Mouse (Mus musculus) 3T3-L1 (cell line): Measurements from ENCODE around the gene Hmcn2.

ENCODE experiments used
- DNase-seq: peaks from one replicate; pipeline ENCODE4 v3.0.0-alpha.2; 2015; ENCODE audit warnings: low read depth, low spot score

The Hmcn2 gene

GRCm38 (mm10) chr2:31314007-31314465, at the start of gene Hmcn2:
Hmcn2 (plus strand) TSS chr2:31314415.
- DNase-seq, result no peak

GRCm38 (mm10) chr2:31267447-31267846, 46.8 kb upstream of the Hmcn2 start:
- no peak for DNase-seq

GRCm38 (mm10) chr2:31268631-31269030, 45.6 kb upstream of the Hmcn2 start:
- no peak for DNase-seq

GRCm38 (mm10) chr2:31269188-31269587, 45.0 kb upstream of the Hmcn2 start:
- no peak for DNase-seq

DNA sequence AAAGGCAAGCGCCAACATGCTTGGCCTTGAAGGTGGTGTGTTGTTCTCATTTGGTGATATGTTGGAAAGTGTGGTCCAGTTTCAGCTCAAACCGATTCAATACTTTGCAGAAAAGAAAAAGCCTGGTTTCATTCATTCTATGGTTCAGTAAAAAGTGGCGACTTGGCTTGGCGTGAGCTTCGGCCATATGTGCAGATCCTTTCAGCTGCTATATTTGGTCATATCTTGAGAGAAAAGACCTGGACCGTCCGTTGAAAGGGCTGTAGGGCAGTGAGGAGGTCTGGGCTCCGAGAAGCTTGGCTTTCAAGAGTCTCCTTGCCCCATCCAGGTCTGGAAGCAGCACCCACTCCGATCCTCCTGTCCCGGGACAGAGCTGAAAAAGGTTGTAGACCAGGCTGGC, 44.4 kb upstream of the Hmcn2 start:
- no peak for DNase-seq

- DNase-seq, result no peak
Measured at GRCm38 (mm10) chr2:31270470-31270869, 43.7 kb upstream of the Hmcn2 start.

- no peak for DNase-seq
Measured at GRCm38 (mm10) chr2:31271071-31271470, 43.1 kb upstream of the Hmcn2 start.

DNA sequence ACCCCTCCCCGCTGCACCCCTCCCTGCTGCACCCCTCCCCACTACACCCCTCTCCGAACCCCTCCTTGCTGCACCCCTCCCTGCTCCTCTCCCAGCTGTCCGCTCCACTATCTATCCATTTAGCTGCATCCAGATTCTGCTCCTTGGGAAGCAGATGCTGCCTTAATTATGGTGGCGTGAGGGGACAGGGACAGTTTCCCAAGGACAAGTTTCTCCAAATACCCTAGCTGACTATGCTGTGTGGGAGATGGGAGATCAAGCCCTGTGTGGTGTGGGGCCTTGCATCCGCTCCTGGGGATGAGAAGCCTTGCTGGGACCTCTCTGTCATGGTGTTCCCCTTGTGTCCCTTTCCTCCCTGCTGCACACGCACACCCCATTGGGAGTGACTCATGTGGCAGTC, 39.2 kb upstream of the Hmcn2 start:
- no peak for DNase-seq

DNA sequence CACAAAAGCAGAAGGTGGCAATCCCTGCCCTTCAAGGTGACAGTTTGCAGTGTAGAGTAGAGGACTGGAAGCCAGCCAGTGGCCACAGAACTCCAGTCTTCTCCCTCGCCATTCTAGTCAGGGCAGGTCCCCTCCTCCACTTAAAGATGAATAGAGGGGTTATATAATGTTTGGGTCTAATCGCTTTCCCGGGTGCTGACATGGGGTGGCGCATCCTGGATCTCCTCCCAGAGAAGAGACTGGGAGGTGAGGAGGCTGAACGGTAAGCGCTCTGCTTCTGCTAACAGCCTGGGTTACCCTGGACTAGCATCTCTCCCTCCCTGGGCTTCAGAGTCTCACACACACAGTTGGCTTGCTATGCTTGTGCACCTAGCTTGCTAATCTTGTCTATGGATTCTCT, 36.4 kb upstream of the Hmcn2 start:
- DNase-seq, result no peak

- no peak for DNase-seq
Measured at GRCm38 (mm10) chr2:31278483-31278882, 35.7 kb upstream of the Hmcn2 start.

DNA sequence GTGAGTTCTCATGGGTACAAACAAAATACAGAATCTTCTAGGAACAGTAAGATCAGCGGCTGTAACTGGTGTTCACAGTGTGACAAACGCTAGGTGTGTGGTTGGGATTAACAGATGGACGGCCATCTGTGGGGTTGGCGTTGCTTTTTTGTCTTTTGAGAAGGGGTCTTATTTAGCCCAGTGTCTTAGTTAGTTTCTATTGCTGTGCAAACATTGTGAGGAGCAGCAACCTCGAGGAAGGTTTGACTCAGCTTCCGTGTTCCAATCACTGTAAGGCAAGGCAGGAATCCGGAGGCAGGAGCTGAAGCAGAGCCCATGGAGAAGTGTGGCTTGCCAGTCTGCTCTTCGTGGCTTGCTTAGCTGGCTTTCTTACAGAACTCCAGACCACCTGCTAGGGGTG, 33.1 kb upstream of the Hmcn2 start:
- no peak for DNase-seq

GRCm38 (mm10) chr2:31282266-31282665, 31.9 kb upstream of the Hmcn2 start:
- DNase-seq, result no peak

DNA sequence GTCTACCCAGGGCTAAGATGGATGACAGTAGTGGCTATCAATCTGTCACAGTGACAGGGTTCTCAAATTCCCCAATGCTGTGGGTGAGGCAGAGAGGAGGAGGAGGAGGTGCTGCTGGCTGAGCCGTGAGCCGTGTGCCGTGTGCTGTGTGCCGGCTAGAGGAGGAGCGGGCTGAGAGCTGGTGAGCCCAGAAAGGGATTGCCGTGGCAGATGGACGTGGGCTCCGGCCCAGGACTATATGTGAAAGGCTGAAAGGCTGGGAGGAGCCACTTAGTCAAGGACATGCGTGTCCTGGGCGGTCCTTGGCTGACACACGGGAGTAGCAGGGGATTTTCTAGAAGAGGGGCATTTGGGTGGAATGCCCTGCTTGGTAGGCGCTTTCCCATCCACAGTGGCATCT, 31.3 kb upstream of the Hmcn2 start:
- DNase-seq, result no peak

- no peak for DNase-seq
Measured at GRCm38 (mm10) chr2:31284531-31284930, 29.7 kb upstream of the Hmcn2 start.

DNA sequence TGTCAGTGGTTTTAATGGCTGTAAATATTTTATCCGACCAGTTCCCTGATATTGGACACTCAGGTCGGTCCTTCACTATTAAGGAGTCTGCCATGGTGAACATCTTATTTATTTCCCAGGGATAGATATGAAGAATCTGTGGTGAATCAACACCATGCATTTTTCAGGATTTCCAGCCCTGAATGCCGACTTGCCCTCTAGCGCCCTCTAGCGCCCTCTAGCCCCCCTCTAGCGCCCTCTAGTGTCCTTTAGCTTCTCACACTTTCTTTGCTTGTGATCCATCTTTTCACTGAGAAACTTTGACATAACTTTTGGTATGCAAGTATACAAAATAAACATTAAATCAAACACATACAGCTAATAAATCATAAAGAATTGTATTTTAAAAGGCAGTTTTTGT, 22.8 kb upstream of the Hmcn2 start:
- peak; percentile 81 for DNase-seq

- peak; percentile 82 for DNase-seq
Measured at GRCm38 (mm10) chr2:31294985-31295384, 19.2 kb upstream of the Hmcn2 start.

DNA sequence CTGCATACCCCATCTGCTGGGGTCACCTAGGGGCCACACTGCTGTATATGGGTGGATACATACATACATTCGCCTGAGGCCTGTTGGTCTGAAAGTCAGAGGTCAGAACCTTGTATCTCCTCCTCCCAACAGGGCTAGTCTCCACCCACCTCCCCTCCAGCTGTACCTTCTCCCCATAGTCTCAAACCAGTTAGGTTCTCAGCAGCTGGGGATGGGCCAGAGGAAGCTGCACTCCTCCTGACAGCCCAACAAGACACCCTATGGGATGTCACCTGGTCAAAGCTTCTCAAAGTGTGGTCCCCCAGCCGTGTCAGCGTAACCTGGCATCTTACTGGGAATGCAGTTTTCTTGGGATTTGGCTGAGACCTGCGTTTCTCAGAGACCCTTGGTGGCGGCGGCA, 17.8 kb upstream of the Hmcn2 start:
- DNase-seq, result no peak

GRCm38 (mm10) chr2:31297602-31298268, 16.5 kb upstream of the Hmcn2 start:
- peak; percentile 78 for DNase-seq

- no peak for DNase-seq
Measured at GRCm38 (mm10) chr2:31298814-31299213, 15.4 kb upstream of the Hmcn2 start.

DNA sequence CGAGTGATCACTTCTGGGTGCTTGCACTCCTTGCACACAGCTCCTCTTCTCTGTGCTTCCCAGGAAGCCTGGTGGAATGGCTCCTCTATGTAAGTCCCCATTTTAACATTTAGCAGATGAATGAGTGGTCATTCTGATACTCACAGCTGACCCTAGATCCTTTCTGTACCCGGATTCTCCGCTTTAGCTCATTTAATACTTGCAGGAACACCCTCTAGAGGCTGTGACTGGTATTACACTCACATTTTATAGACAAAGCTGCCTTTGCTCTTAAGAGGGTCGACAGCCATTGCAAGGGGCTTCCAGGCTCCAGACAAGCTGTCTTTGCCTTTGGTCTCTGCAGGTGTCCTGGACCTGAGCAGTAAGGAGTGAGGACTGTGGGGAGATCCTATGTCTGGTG, 14.9 kb upstream of the Hmcn2 start:
- DNase-seq, result peak; percentile 63

- peak; percentile 62 for DNase-seq
Measured at GRCm38 (mm10) chr2:31299996-31300395, 14.2 kb upstream of the Hmcn2 start.

DNA sequence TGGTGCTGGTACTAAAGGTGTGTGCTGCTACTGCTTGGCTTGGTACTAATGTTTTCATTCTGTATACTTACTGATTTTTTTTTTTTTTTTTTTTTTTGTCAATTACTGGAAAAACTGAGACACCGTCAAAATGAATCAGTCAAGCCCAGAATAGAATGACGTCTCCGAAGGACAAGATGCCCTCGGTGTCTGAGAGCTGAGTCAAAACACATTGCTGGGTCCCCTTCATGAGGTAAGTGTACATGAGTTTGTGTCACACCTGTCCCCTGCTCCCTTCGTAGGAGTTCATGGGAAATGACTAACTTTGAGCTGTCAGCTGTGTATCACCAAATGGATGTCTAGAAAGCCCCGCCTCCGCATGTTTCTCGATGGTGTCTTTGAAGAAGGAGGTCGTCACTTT, 11.0 kb upstream of the Hmcn2 start:
- no peak for DNase-seq

DNA sequence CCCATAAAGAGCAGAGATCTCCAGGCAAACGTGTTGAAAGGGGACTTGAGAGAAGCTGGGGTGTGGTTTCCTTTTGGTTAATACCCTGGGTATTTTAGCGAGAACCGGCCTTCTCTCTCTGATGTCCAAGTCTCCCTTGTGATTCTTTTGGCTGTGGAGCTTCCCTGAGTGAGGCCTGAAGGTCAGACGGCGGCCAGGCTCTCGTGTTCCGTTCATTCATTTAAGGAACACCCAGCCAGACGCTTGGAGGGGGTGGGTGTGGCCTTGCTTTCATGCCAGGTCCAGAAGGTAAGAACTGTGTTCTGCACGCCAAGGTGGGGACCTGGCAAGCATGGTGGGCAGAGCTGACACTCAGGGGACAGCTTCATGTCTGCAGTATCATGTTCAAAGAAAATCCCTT, 10.0 kb upstream of the Hmcn2 start:
- DNase-seq, result no peak
